Mouse (Mus musculus): ENCODE results near the gene Pot1b. TPM values are rescaled to one million over a fixed set of nuclear protein-coding genes. Genes with fewer than 3 reads are reported as not detected.

Pot1b gene
- 10 to 100 TPM; 16.9 to 26.4 (median 18.6) TPM for polyA plus RNA-seq (2017; shearing (Covaris generic))

DNA sequence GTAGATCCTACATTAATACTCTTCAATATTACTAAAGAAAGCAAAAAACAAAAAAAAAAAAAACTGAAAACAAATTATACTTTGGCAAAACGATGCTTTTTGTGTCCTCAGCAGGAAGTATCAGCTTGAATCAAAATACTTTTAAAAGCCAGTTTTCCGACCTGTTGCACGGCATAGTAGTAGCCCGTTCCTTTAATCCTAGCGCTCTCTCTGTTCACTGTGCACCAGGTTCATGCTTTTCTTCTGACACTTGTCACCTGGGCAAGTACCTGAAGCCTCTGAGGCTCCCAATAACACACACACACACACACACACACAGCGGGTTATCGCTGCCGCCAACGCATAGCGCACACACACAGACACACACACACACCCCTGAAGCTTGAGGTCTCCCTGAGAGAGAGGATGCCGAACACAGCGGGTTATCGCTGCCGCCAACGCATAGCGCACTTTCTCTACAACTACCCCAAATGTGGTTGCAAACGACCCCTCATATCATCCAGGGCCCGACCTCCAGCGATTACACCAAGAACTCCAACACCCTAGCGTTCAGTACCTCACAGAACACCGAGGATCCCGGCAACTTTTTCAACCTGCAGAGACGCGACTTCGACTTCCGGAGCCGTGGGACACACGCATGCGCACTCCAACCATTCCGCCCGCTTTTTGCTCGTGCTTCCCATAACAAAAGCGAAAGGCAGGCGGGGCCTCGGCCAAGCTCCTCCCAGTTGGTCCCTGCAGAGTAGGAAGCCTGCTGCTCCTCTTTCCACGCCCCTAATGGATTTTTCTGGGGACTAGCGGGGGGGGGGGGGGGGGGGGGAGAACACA lies at the start of gene Pot1b:
Gene Pot1b (minus strand): TSS at position 645 of the 828 bp plus-strand sequence.
- peak; percentile 96 for ATAC-seq

DNA sequence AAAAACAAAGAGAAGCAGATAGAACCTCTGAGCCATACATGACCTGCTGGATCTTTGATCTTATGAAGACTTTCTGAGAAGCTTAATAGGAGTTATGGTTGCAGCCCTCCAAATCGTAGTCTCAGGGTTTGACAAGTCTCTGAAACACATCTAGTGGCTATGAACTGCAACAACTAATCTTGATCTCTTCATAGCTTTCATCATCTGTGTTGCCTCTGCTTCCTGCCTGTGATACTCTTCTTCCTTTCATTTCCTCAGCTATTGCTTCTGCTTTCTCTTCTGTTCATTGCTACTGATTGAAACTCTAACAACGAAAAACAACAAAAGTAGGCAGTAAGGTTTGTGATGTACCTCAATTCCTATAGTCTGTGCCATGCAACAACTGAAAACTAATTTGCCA lies 38.7 kb upstream of the Pot1b start:
- no peak for ATAC-seq

DNA sequence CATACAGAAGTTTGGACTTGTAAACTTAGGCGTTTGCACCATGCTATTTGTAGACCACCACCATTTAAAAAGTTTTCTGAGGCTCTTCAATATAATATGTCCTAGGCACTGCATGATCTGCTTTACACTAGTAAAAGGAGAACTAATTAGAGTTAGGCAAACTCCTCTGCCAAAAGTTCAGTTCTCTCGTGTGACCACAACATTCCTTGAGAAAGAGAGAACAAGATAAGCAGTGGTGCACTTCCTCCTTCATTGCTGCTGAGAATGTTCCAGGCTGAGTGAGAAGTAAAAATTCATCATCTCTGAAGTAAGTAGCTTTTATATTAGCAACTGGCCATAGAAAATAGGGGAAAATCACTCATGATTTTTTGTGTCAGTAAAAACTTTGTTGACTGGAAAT lies 37.4 kb upstream of the Pot1b start, which contains the start of gene Adgre4:
Gene Adgre4 (plus strand): TSS at position 199 of the 400 bp plus-strand sequence.
- no peak for ATAC-seq

DNA sequence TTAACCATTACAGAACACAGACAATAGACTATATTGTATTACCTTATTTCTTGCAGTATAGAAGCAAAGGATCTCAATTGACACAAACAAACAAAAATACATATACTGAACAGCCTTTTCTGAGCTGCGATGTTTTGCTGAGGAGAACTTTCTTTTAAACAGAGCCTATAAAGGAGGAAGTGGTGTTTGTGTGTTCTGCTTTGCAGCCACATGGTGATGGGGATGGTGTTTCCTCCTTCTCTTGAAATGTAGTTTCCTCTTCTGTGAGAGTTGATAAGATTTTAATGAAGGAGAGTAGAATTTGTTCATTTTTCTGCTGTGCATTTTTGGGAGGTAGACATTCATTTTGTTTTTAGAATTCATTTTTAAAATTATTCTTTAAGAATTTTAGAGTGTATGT lies 24.2 kb upstream of the Pot1b start:
- no peak for ATAC-seq

DNA sequence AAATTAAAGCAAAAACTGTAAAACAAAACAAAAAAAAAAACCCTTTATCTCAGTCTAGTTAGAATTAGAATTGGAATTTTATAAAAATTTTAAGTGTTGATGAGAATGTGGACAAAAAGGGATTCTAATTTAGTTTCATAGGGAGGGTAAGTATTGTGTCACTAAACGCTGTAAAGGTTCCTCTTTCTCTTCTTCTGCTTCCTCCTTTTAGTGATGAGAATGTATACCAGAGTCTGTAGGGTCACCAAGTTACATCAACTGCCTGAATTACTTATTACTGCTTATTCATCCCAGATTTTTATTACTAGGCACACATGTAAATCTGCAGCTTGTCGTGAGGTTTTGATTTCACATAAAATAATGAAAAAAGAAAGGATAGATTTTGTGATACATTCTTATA lies 13.8 kb upstream of the Pot1b start:
- ATAC-seq: no peak

DNA sequence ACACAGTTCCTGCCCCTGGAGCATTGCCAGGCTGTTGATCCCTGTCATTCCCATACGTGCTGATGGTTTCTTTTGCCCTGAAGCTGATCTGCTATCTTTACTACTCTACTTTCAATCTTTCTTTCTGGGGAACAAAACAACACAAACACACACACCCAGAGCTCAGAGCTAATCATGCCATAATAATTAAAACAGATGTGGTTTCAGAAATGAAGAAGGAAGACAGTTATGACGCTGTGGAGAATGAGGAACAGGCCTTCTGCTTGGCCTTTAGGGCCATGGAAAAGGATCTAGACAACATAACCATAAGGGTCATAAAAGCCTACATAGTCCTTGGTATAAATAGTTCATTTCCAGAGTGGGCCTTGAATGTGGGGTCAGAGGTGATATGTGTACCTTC lies 9.8 kb upstream of the Pot1b start:
- ATAC-seq: no peak

DNA sequence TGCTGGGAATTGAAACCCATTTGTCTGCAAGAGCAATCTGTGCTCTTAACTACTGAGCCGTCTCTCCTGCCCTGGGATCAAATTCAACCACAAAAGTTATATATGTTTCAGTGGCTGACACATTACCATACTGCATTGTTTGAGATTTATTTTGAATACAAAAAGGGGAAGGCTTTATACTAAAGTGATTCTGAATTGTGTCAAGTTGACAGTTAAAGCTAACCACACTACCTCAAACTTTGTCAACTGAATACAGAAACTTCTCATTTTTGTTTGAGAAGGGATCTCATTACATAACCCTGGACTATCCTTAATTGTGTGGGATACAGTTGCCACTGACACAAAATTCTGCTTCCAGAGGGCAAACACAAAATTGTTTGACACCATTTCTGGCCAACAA lies 8.8 kb upstream of the Pot1b start:
- ATAC-seq: no peak

DNA sequence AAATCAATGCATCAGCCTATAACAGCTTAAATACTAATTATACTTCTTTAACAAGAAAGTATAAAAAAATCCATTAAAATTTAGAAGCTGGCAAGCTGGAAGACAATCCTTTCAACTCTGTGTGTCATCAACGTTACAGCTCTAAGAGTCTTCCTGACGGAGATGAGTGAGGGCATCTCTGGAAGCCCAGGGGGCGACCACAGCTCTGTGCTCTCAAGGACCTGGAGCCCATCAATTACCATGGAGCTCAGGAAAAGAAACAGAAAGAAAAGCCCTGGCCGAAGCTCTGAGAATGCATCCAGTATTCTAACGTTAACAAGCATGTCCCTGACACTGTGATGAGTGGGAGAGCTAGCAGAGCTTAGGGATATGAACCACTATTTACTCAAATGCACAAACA lies 9.6 kb downstream of the Pot1b start:
- no peak for ATAC-seq

DNA sequence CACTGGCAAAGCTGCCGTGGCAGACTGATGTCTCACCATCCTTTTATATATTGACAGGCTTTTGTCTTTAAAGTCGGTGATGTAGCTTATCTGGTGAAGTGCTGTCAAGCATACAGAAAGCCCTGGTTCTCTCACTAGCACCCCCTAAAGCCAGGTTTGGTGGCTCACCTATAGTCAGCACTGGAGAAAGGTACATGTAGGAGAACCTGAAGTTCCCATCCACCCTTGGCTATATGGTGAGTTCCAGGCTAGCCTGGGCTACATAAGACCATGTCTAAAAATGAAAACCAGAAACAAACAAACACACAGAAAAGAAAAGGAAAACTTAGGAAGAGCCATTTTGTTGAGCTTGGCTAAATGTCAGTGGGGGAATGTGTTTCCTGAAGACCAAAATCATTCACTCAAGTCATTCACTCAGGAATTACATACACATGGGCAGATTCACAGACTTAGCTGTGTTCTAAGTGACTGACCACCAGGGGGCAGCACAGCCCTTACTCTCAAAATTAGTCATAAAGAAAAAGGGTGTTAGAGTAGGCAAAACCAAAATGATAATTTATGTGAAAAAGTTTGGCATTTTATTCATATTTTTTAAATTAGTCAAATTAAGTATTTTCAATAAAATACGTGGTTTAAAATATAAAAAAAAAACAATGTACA lies 10.1 kb downstream of the Pot1b start:
- peak; percentile 87 for ATAC-seq

DNA sequence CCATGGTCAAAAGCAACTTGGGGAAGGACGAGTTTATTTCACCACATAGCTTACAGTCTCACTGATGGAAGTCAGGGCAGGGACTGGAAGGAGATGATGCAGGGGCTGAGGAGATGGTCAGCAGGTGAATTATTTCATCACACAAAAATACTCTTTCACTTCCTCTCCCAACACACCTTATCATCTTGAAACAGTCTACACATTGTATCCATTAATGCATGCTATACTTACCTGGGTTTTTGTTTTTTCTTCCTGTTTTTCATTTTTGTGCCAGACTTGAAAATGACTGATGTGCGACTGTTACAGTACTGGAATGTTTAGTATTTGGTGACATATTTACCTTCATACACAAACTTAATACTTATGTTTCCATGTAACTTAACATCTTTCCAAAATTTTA lies 13.0 kb downstream of the Pot1b start:
- ATAC-seq: no peak

DNA sequence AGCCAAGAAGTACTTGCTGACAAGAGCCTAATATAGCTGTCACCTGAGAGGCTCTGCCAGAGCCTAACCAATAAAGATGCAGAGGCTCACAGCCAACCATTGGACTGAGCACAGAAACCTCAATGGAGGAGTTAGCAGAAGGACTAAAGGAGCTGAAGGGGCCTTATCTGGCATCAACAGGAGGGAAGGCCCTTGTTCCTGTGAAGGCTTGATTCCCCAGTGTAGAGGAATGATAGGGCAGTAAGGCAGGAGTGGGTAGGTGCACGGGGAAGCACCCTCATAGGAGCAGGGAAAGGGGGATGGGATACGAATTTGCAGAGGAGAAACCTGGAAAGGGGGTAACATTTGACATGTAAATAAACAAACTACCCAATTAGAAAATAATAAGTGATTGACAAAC lies 51.3 kb downstream of the Pot1b start:
- ATAC-seq: no peak

DNA sequence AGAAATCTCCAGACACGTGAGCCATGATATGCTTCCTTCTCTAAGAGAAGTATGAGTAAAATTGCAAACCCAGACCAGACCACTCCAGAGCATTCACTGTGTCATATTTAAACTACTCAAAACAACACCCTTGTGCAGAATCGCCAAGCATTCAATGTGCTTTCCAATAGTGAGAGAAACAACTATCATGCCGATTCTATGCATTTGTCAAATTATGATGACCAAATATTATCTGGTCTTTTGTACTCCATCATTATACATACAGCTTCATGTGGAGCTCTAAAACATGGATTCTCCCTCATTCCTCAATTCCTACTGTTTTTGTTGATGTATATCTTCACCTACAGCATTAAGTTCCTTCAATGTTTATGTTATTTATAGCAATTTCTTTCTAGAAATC lies 87.3 kb downstream of the Pot1b start, which contains the start of gene Vmn2r118:
Gene Vmn2r118 (minus strand): TSS at position 101 of the 400 bp plus-strand sequence.
- ATAC-seq: no peak

Other genes starting within 250 kb of the Pot1b start
- gene Vmn2r118, start 87.4 kb downstream of the Pot1b start, polyA plus RNA-seq (2017; shearing (Covaris generic)): not detected
- under 1 TPM in 1 of 3 experiments, not detected in 2; 0.60 TPM for gene Adgre4, start 37.4 kb upstream of the Pot1b start, polyA plus RNA-seq (2017; shearing (Covaris generic))
- 10 to 100 TPM; 13.0 to 18.7 (median 15.8) TPM for gene Zfp119a, start 166.3 kb upstream of the Pot1b start, polyA plus RNA-seq (2017; shearing (Covaris generic))
- gene Zfp959, start 179.5 kb upstream of the Pot1b start, polyA plus RNA-seq (2017; shearing (Covaris generic)): 10 to 100 TPM; 26.9 to 35.6 (median 29.1) TPM
- 10 to 100 TPM in 2 of 3 experiments, 1 to 10 TPM in 1; 8.1 to 20.3 (median 17.7) TPM for gene Zfp119b, start 236.9 kb upstream of the Pot1b start, polyA plus RNA-seq (2017; shearing (Covaris generic))
- gene Ebi3, start 240.0 kb upstream of the Pot1b start, polyA plus RNA-seq (2017; shearing (Covaris generic)): 10 to 100 TPM; 50.3 to 70.8 (median 50.4) TPM
- gene Yju2, start 246.5 kb upstream of the Pot1b start, polyA plus RNA-seq (2017; shearing (Covaris generic)): 10 to 100 TPM; 25.6 to 36.5 (median 33.0) TPM